Mouse (Mus musculus): Measurements from ENCODE around the gene Cfap44.

DNA sequence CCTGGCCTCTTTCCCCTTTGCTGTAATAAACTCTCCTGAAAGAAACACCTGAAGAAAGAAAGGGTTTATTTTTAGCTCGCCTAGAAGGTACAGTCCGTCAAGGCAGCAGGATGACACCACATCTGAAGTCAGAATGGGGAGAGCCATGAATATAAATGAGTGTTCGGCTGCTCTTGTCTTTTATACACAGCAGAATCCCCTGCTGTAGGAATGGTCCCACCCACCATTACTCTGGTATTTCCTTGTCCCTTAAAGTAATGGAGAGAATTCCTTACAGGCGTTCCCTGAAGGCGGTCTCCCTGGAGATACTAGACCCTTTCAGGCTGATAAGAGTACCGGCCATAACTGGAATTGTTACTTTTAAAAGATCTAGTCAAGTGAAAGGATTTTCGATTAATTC lies 35.4 kb downstream of the Cfap44 start:
- no peak for TF ChIP-seq EP300 (IDR thresholded peaks at IDR 0.05)
- no peak for TF ChIP-seq CTCF (IDR thresholded peaks at IDR 0.05)
